Mouse (Mus musculus) neural tube, embryonic 15.5 days (tissue): Measurements from ENCODE around the gene Sstr2. TPM values are rescaled to one million over a fixed set of nuclear protein-coding genes. Genes with fewer than 3 reads are reported as not detected.

Experiments
- ATAC-seq: fragments of 200-750 bp; cut with Nextera tagmentation; 2 replicates; pipeline ENCODE4 v1.8.0; 2017; ENCODE audit warnings: mild to moderate bottlenecking, moderate TSS enrichment, moderate library complexity; ENCODE audit not compliant: low FRiP score
- H3K27ac ChIP-seq: fragments of 300-500 bp; sonication (generic); replicated peaks from 2 replicates; pipeline ENCODE4 v1.5.1; 2015; ENCODE audit warnings: mild to moderate bottlenecking, inconsistent platforms
- H3K27me3 ChIP-seq: fragments of 300-500 bp; sonication (generic); replicated peaks from 2 replicates; pipeline ENCODE4 v1.6.1; 2015; ENCODE audit warnings: inconsistent platforms
- H3K36me3 ChIP-seq: fragments of 300-500 bp; sonication (generic); 2 replicates; pipeline ENCODE4 v1.6.1; 2015; ENCODE audit warnings: inconsistent platforms
- H3K4me1 ChIP-seq: fragments of 300-500 bp; sonication (generic); 2 replicates; pipeline ENCODE4 v1.6.1; 2015; ENCODE audit warnings: inconsistent platforms
- H3K4me2 ChIP-seq: fragments of 300-500 bp; sonication (generic); 2 replicates; pipeline ENCODE4 v1.6.1; 2015; ENCODE audit warnings: inconsistent platforms, mild to moderate bottlenecking, moderate library complexity
- H3K4me3 ChIP-seq: fragments of 300-500 bp; sonication (generic); replicated peaks from 2 replicates; pipeline ENCODE4 v1.5.1; 2015; ENCODE audit warnings: mild to moderate bottlenecking, inconsistent platforms
- H3K9ac ChIP-seq: fragments of 300-500 bp; sonication (generic); replicated peaks from 2 replicates; pipeline ENCODE4 v1.6.1; 2015; ENCODE audit warnings: mild to moderate bottlenecking, inconsistent platforms
- H3K9me3 ChIP-seq: fragments of 300-500 bp; sonication (generic); replicated peaks from 2 replicates; pipeline ENCODE4 v1.6.1; 2016; ENCODE audit warnings: inconsistent platforms
- WGBS: fragments of 180-500 bp; shearing (Covaris S2); methylation state at CpG from one replicate; pipeline ENCODE4 v1.1.7; 2015; ENCODE audit warnings: mixed read lengths; 5-methylcytosine and 5-hydroxymethylcytosine counted together
- polyA plus RNA-seq: library from polyadenylated mRNA; unstranded; fragments of >200 nt; fragmentation: Nextera tagmentation; extraction: Ambion mirVana; gene quantifications from 2 replicates; pipeline ENCODE4 v1.2.1, GENCODE M21; 2015

Sstr2 gene
- 11.6 and 14.0 TPM in 2 replicates for polyA plus RNA-seq

GRCm38 (mm10) chr11:113618672-113619419, at the start of gene Sstr2:
Gene Sstr2 (plus strand): TSS chr11:113619342.
- H3K36me3 ChIP-seq: no peaks in the 10 kb centered on the region
- ATAC-seq: peak; percentile 86
- peak within 1 kb of the TSS; percentile 46 for H3K27ac ChIP-seq
- peak within 1 kb of the TSS; percentile 64 for H3K9ac ChIP-seq
- H3K4me1 ChIP-seq: peaks cover 39% of the 10 kb centered on the region
- H3K9me3 ChIP-seq: no peaks in the 10 kb centered on the region
- peak within 1 kb of the TSS; percentile 99 for H3K4me2 ChIP-seq
- H3K4me3 ChIP-seq: peak within 1 kb of the TSS; percentile 53
- H3K27me3 ChIP-seq: 0 out of 2 replicates have a peak, but pooled peaks cover 18% of the 10 kb centered on the region
- WGBS: under 1% methylated on average over 54 of the region's 54 CpGs

GRCm38 (mm10) chr11:113571616-113572015, 47.5 kb upstream of the Sstr2 start:
- H3K27me3 ChIP-seq: no peaks in the 10 kb centered on the region
- ATAC-seq: no peak
- no peak overlapping the region for H3K4me3 ChIP-seq
- H3K4me2 ChIP-seq: no peak overlapping the region
- H3K4me1 ChIP-seq: peaks cover 14% of the 10 kb centered on the region
- H3K9me3 ChIP-seq: no peaks in the 10 kb centered on the region
- H3K27ac ChIP-seq: no peak overlapping the region
- H3K36me3 ChIP-seq: no peaks in the 10 kb centered on the region
- H3K9ac ChIP-seq: no peak overlapping the region

- H3K27me3 ChIP-seq: no peaks in the 10 kb centered on the region
- H3K9me3 ChIP-seq: no peaks in the 10 kb centered on the region
- no peak overlapping the region for H3K9ac ChIP-seq
- WGBS: 45% methylated on average over 6 of the region's 6 CpGs
- 0 out of 2 replicates have a peak, but pooled peaks have one; percentile 55 for ATAC-seq
- H3K4me1 ChIP-seq: peaks cover 14% of the 10 kb centered on the region
- H3K27ac ChIP-seq: 0 out of 2 replicates have a peak overlapping the region, but pooled peaks have one; percentile 33
- no peak overlapping the region for H3K4me3 ChIP-seq
- H3K4me2 ChIP-seq: no peak overlapping the region
- H3K36me3 ChIP-seq: no peaks in the 10 kb centered on the region
These were observed 46.5 kb upstream of the Sstr2 start for GRCm38 (mm10) chr11:113572641-113573040.

- H3K27ac ChIP-seq: no peak overlapping the region
- WGBS: 87% methylated on average over 4 of the region's 4 CpGs
- no peaks in the 10 kb centered on the region for H3K9me3 ChIP-seq
- no peak overlapping the region for H3K4me2 ChIP-seq
- no peaks in the 10 kb centered on the region for H3K36me3 ChIP-seq
- peaks cover 13% of the 10 kb centered on the region for H3K4me1 ChIP-seq
- no peak for ATAC-seq
- no peaks in the 10 kb centered on the region for H3K27me3 ChIP-seq
- no peak overlapping the region for H3K4me3 ChIP-seq
- H3K9ac ChIP-seq: no peak overlapping the region
These were observed 41.9 kb upstream of the Sstr2 start for GRCm38 (mm10) chr11:113577221-113577620.

- Histone ChIP-seq H3K9me3 (no peaks in the 10 kb centered on the region), H3K4me2 (no peak overlapping the region), H3K4me1 (peaks cover 7% of the 10 kb centered on the region; the same call in 1 of the 2 replicates), H3K9ac (no peak overlapping the region), H3K36me3 (no peaks in the 10 kb centered on the region), H3K27me3 (no peaks in the 10 kb centered on the region), H3K27ac (peak overlapping the region; percentile 41; the same call in 1 of the 2 replicates), H3K4me3 (no peak overlapping the region)
- no peak; the same call in 1 of the 2 replicates for ATAC-seq
- 22% methylated on average over 11 of the region's 11 CpGs for WGBS
These were observed 35.1 kb upstream of the Sstr2 start for GRCm38 (mm10) chr11:113583879-113584661.

GRCm38 (mm10) chr11:113586423-113586822, 32.7 kb upstream of the Sstr2 start:
- H3K4me3 ChIP-seq: no peak overlapping the region
- H3K4me2 ChIP-seq: no peak overlapping the region
- H3K9me3 ChIP-seq: no peaks in the 10 kb centered on the region
- no peak overlapping the region for H3K9ac ChIP-seq
- H3K27me3 ChIP-seq: no peaks in the 10 kb centered on the region
- ATAC-seq: no peak
- no peaks in the 10 kb centered on the region for H3K36me3 ChIP-seq
- H3K27ac ChIP-seq: no peak overlapping the region
- H3K4me1 ChIP-seq: peaks cover 7% of the 10 kb centered on the region; the same call in 1 of the 2 replicates
- 26% methylated on average over 6 of the region's 6 CpGs for WGBS

GRCm38 (mm10) chr11:113588936-113589335, 30.2 kb upstream of the Sstr2 start:
- ATAC-seq: no peak
- no peaks in the 10 kb centered on the region for H3K9me3 ChIP-seq
- peaks cover 4% of the 10 kb centered on the region; the same call in 1 of the 2 replicates for H3K4me1 ChIP-seq
- no peak overlapping the region for H3K4me3 ChIP-seq
- no peak overlapping the region for H3K4me2 ChIP-seq
- no peak overlapping the region for H3K27ac ChIP-seq
- H3K36me3 ChIP-seq: no peaks in the 10 kb centered on the region
- WGBS: 60% methylated on average over 3 of the region's 3 CpGs
- H3K9ac ChIP-seq: no peak overlapping the region
- H3K27me3 ChIP-seq: no peaks in the 10 kb centered on the region

- no peaks in the 10 kb centered on the region for H3K27me3 ChIP-seq
- no peak overlapping the region for H3K27ac ChIP-seq
- H3K36me3 ChIP-seq: no peaks in the 10 kb centered on the region
- H3K4me3 ChIP-seq: no peak overlapping the region
- no peaks in the 10 kb centered on the region for H3K4me1 ChIP-seq
- no peak overlapping the region for H3K4me2 ChIP-seq
- H3K9ac ChIP-seq: no peak overlapping the region
- no peaks in the 10 kb centered on the region for H3K9me3 ChIP-seq
- 89% methylated on average over 5 of the region's 5 CpGs for WGBS
- no peak for ATAC-seq
These were observed 24.0 kb upstream of the Sstr2 start for GRCm38 (mm10) chr11:113595144-113595543.

- no peaks in the 10 kb centered on the region for H3K36me3 ChIP-seq
- ATAC-seq: no peak
- peaks cover 3% of the 10 kb centered on the region for H3K4me1 ChIP-seq
- no peak overlapping the region for H3K4me3 ChIP-seq
- no peaks in the 10 kb centered on the region for H3K9me3 ChIP-seq
- H3K27ac ChIP-seq: no peak overlapping the region
- no peak overlapping the region for H3K9ac ChIP-seq
- 92% methylated on average over 3 of the region's 3 CpGs for WGBS
- H3K27me3 ChIP-seq: no peaks in the 10 kb centered on the region
- H3K4me2 ChIP-seq: no peak overlapping the region
These were observed 21.5 kb upstream of the Sstr2 start for GRCm38 (mm10) chr11:113597632-113598031.

GRCm38 (mm10) chr11:113600526-113601245, 18.5 kb upstream of the Sstr2 start:
- Histone ChIP-seq H3K27ac (no peak overlapping the region), H3K4me1 (peaks cover 3% of the 10 kb centered on the region), H3K9ac (no peak overlapping the region), H3K9me3 (no peaks in the 10 kb centered on the region), H3K4me3 (no peak overlapping the region), H3K36me3 (no peaks in the 10 kb centered on the region), H3K27me3 (no peaks in the 10 kb centered on the region), H3K4me2 (no peak overlapping the region)
- WGBS: 72% methylated on average over 18 of the region's 18 CpGs
- no peak for ATAC-seq

GRCm38 (mm10) chr11:113601616-113602343, 17.4 kb upstream of the Sstr2 start:
- no peak for ATAC-seq
- H3K4me3 ChIP-seq: no peak overlapping the region
- peaks cover 3% of the 10 kb centered on the region for H3K4me1 ChIP-seq
- no peaks in the 10 kb centered on the region for H3K36me3 ChIP-seq
- no peak overlapping the region for H3K27ac ChIP-seq
- H3K9ac ChIP-seq: no peak overlapping the region
- H3K27me3 ChIP-seq: no peaks in the 10 kb centered on the region
- 46% methylated on average over 12 of the region's 12 CpGs for WGBS
- no peak overlapping the region for H3K4me2 ChIP-seq
- H3K9me3 ChIP-seq: peaks cover 4% of the 10 kb centered on the region; the same call in 1 of the 2 replicates
